Comparison of ENCODE assay signal across 9 mouse cellular contexts in genomic region chr13:32993152-32993893, GRCm38 (mm10). TPM values are rescaled to one million over a fixed set of nuclear protein-coding genes. Genes with fewer than 3 reads are reported as not detected.
A peak's percentile ranks its signal among the peaks of the same experiment; 100 is the strongest.
DNase-seq lines count a peak whose midpoint lies in the region.
"Had no signal": no experiment of that assay in that cellular context is flagged by ENCODE, and none has a peak within 500 bp of the region (broad histone marks: within the 10 kb centered on the region; RNA-seq: fewer than 3 reads in every experiment).

No protein-coding gene starts in this region.

- intact Hi-C loops in left cerebral cortex, postnatal 4 days (cut with DNase I), result no loop called here

- peak overlapping the region; percentile 62 for H3K4me3 ChIP-seq in erythroblast, embryonic 14.5 days (replicated peaks)
- H3K4me3 ChIP-seq in megakaryocyte, embryonic 14.5 days (replicated peaks), result peak overlapping the region; percentile 75
- no peak overlapping the region for H3K4me3 ChIP-seq in midbrain, embryonic 10.5 days

- no peaks in the 10 kb centered on the region; the same call in 1 of the 2 replicates for H3K9me3 ChIP-seq in erythroblast, embryonic 14.5 days (ENCODE audit: control insufficient read depth, low read length)
- peaks cover 3% of the 10 kb centered on the region; the same call in 1 of the 2 replicates for H3K9me3 ChIP-seq in megakaryocyte, embryonic 14.5 days
- no peaks in the 10 kb centered on the region for H3K9me3 ChIP-seq in midbrain, embryonic 10.5 days (replicated peaks)

- peaks cover 3% of the 10 kb centered on the region; the same call in 1 of the 2 replicates for H3K36me3 ChIP-seq in erythroblast, embryonic 14.5 days (ENCODE audit: control insufficient read depth)
- H3K36me3 ChIP-seq in megakaryocyte, embryonic 14.5 days (replicated peaks; ENCODE audit: low read length), result peaks cover 2% of the 10 kb centered on the region
- no peaks in the 10 kb centered on the region for H3K36me3 ChIP-seq in midbrain, embryonic 10.5 days

- H3K27ac ChIP-seq in midbrain, embryonic 10.5 days (replicated peaks), result no peak overlapping the region

- DNase-seq in embryo, embryonic 10 days (ENCODE audit: low spot score), result peak; percentile 25
- DNase-seq in embryo, embryonic 10.5 days (ENCODE audit: low spot score), result no peak
- DNase-seq in B cell, adult 2 months, result peak; percentile 43 to 44
- DNase-seq in left cerebral cortex, postnatal 4 days, result no peak
- no peak for DNase-seq in cerebellum, adult 9-11 months
- DNase-seq in midbrain, embryonic 10.5 days (ENCODE audit: low spot score), result no peak
- DNase-seq: right cerebral cortex, postnatal 25 days had no signal

- H3K4me1 ChIP-seq in erythroblast, embryonic 14.5 days (ENCODE audit: control insufficient read depth), result peaks cover 59% of the 10 kb centered on the region
- H3K4me1 ChIP-seq in megakaryocyte, embryonic 14.5 days, result peaks cover 42% of the 10 kb centered on the region
- 0 out of 2 replicates have a peak, but pooled peaks cover 7% of the 10 kb centered on the region for H3K4me1 ChIP-seq in midbrain, embryonic 10.5 days

- no peaks in the 10 kb centered on the region for H3K27me3 ChIP-seq in erythroblast, embryonic 14.5 days (ENCODE audit: control insufficient read depth)
- H3K27me3 ChIP-seq in megakaryocyte, embryonic 14.5 days (replicated peaks), result no peaks in the 10 kb centered on the region
- H3K27me3 ChIP-seq in midbrain, embryonic 10.5 days (ENCODE audit: low read depth, poor library complexity, severe bottlenecking), result no peaks in the 10 kb centered on the region

- 82% methylated on average over 10 of the region's 10 CpGs for WGBS in midbrain, embryonic 10.5 days

RNA-seq across cellular contexts. Expression of gene Serpinb9, which starts 9.7 kb away (rescaled TPM):
- 0.01 TPM in 1 of 2 replicates, not detected in the other for polyA plus RNA-seq in erythroblast, embryonic 14.5 days (2012)
- polyA plus RNA-seq in megakaryocyte, embryonic 14.5 days (2012; ENCODE audit: insufficient read depth, low replicate concordance), result 0.55 TPM in 1 of 2 replicates, not detected in the other
- total RNA-seq in left cerebral cortex, postnatal 4 days (2021), result 1 to 10 TPM; 1.8 to 1.9 TPM
- polyA plus RNA-seq in midbrain, embryonic 10.5 days (2016; fragmentation: Nextera tagmentation; extraction: Ambion mirVana), result 0.80 and 0.98 TPM in 2 replicates

RNA-seq across cellular contexts. Expression of gene Serpinb6b, which starts 28.3 kb away (rescaled TPM):
- 0.07 and 0.09 TPM in 2 replicates for polyA plus RNA-seq in erythroblast, embryonic 14.5 days (2012)
- polyA plus RNA-seq in megakaryocyte, embryonic 14.5 days (2012; ENCODE audit: insufficient read depth, low replicate concordance), result 0.19 TPM in 1 of 2 replicates, not detected in the other
- total RNA-seq in left cerebral cortex, postnatal 4 days (2021), result 1 to 10 TPM; 1.7 to 2.3 TPM
- 0.55 and 0.63 TPM in 2 replicates for polyA plus RNA-seq in midbrain, embryonic 10.5 days (2016; fragmentation: Nextera tagmentation; extraction: Ambion mirVana)

RNA-seq across cellular contexts. Expression of gene Serpinb9b, which starts 33.9 kb away (rescaled TPM):
- not detected in 2 replicates for polyA plus RNA-seq in erythroblast, embryonic 14.5 days (2012)
- polyA plus RNA-seq in megakaryocyte, embryonic 14.5 days (2012; ENCODE audit: insufficient read depth, low replicate concordance), result 0.12 TPM in 1 of 2 replicates, not detected in the other
- under 1 TPM in 1 of 2 experiments, not detected in 1; 0.16 TPM for total RNA-seq in left cerebral cortex, postnatal 4 days (2021)
- polyA plus RNA-seq in midbrain, embryonic 10.5 days (2016; fragmentation: Nextera tagmentation; extraction: Ambion mirVana), result not detected in 2 replicates

Comparison
In these comparisons a context has a peak if more than half of its experiments do, and no peak if none do; other contexts are left out.
1. DNase-seq: peak in embryo, embryonic 10 days (single experiment) and B cell, adult 2 months (2 of 2); none in embryo, embryonic 10.5 days (single experiment), left cerebral cortex, postnatal 4 days (single experiment), cerebellum, adult 9-11 months (single experiment) and midbrain, embryonic 10.5 days (single experiment).